Mouse (Mus musculus) adrenal gland, postnatal 25 days (tissue): ENCODE results near the gene Pdia2. TPM values are rescaled to one million over a fixed set of nuclear protein-coding genes. Genes with fewer than 3 reads are reported as not detected.

Source experiments
- DNase-seq: peaks from one replicate; pipeline ENCODE4 v3.0.0; 2021; ENCODE audit warnings: mixed read lengths
- long read RNA-seq: library from polyadenylated mRNA; stranded (forward); transcript quantifications from one replicate; pipeline ENCODE4 v2.0.0, GENCODE M21; 2021
- total RNA-seq: library from RNA; stranded (reverse); gene quantifications from 2 replicates; pipeline ENCODE4 v1.2.3, GENCODE M21; 2021

The Pdia2 gene
- total RNA-seq = 1.6 and 2.3 TPM in 2 replicates
- long read RNA-seq, partial matches to known transcripts = 0 of 5 reads
- long read RNA-seq, other reads (novel, unspliced or antisense) = 1 of 5 reads

GRCm38 (mm10) chr17:26198892-26199291 is at the start of gene Pdia2:
Gene Pdia2, minus strand, starts transcription at chr17:26199087.
- no peak for DNase-seq

GRCm38 (mm10) chr17:26244101-26244841 is 45.4 kb upstream of the Pdia2 start, which contains the start of gene Fam234a:
Gene Fam234a, minus strand, starts transcription at chr17:26244242.
- DNase-seq = peak; percentile 97

- peak; percentile 71 for DNase-seq
Measured at GRCm38 (mm10) chr17:26243471-26244100, 44.7 kb upstream of the Pdia2 start.

GRCm38 (mm10) chr17:26240990-26241389 is 42.1 kb upstream of the Pdia2 start:
- no peak for DNase-seq

GRCm38 (mm10) chr17:26240120-26240790 is 41.4 kb upstream of the Pdia2 start:
- DNase-seq = no peak

- DNase-seq = no peak
Measured at GRCm38 (mm10) chr17:26239551-26239950, 40.7 kb upstream of the Pdia2 start.

GRCm38 (mm10) chr17:26237667-26238066 is 38.8 kb upstream of the Pdia2 start:
- no peak for DNase-seq

GRCm38 (mm10) chr17:26235077-26235815 is 36.4 kb upstream of the Pdia2 start:
- DNase-seq = no peak

- DNase-seq = no peak
Measured at GRCm38 (mm10) chr17:26234386-26234785, 35.5 kb upstream of the Pdia2 start.

GRCm38 (mm10) chr17:26232863-26233262 is 34.0 kb upstream of the Pdia2 start:
- no peak for DNase-seq

GRCm38 (mm10) chr17:26231156-26231555 is 32.3 kb upstream of the Pdia2 start:
- DNase-seq = no peak

- DNase-seq = no peak
Measured at GRCm38 (mm10) chr17:26229776-26230175, 30.9 kb upstream of the Pdia2 start.

- DNase-seq = no peak
Measured at GRCm38 (mm10) chr17:26225150-26225549, 26.3 kb upstream of the Pdia2 start.

- no peak for DNase-seq
Measured at GRCm38 (mm10) chr17:26221508-26221907, 22.6 kb upstream of the Pdia2 start.

GRCm38 (mm10) chr17:26212681-26213080 is 13.8 kb upstream of the Pdia2 start:
- no peak for DNase-seq

- no peak for DNase-seq
Measured at GRCm38 (mm10) chr17:26212241-26212640, 13.4 kb upstream of the Pdia2 start.

GRCm38 (mm10) chr17:26207686-26208085 is 8.8 kb upstream of the Pdia2 start, which contains the start of gene Arhgdig:
Gene Arhgdig, minus strand, starts transcription at chr17:26207786.
- DNase-seq = no peak

- no peak for DNase-seq
Measured at GRCm38 (mm10) chr17:26206392-26206791, 7.5 kb upstream of the Pdia2 start.

- no peak for DNase-seq
Measured at GRCm38 (mm10) chr17:26204766-26205165, 5.9 kb upstream of the Pdia2 start.

- peak; percentile 62 for DNase-seq
Measured at GRCm38 (mm10) chr17:26203321-26203811, 4.5 kb upstream of the Pdia2 start.

GRCm38 (mm10) chr17:26202737-26203136 is 3.9 kb upstream of the Pdia2 start, which contains the start of gene Rgs11:
Gene Rgs11, plus strand, starts transcription at chr17:26202951.
- DNase-seq = peak; percentile 77

- DNase-seq = peak; percentile 66
Measured at GRCm38 (mm10) chr17:26201998-26202397, 3.1 kb upstream of the Pdia2 start.
